Mouse (Mus musculus) liver, embryonic 14.5 days (tissue): ENCODE measurements around the gene Ppp3r1.

Source experiments
- CTCF ChIP-seq: IDR thresholded peaks from 2 replicates; pipeline ENCODE4 v1.5.1; 2016; ENCODE audit warnings: antibody characterized with exemption, low read depth, control low read depth
- EP300 ChIP-seq: IDR thresholded peaks from 2 replicates; pipeline ENCODE4 v1.6.1; 2016; ENCODE audit warnings: antibody characterized with exemption, low read depth

- TF ChIP-seq CTCF: no peak
- TF ChIP-seq EP300: no peak
These were observed 43.4 kb downstream of the Ppp3r1 start for GRCm38 (mm10) chr11:17202481-17202880.
